Mouse (Mus musculus) kidney, postnatal 4 days (tissue): ENCODE results near the gene Gm10639.
"Not testable (repeated sequence)": the region's sequence is repeated elsewhere in the genome, so short reads cannot be mapped to it uniquely, and the experiment has no call there.

Experiments
- DNase-seq, 2 experiments: peaks; one replicate each; pipeline ENCODE4 v3.0.0; 2021; ENCODE audit warnings: mixed read lengths in 2 of 2

The Gm10639 gene

DNA sequence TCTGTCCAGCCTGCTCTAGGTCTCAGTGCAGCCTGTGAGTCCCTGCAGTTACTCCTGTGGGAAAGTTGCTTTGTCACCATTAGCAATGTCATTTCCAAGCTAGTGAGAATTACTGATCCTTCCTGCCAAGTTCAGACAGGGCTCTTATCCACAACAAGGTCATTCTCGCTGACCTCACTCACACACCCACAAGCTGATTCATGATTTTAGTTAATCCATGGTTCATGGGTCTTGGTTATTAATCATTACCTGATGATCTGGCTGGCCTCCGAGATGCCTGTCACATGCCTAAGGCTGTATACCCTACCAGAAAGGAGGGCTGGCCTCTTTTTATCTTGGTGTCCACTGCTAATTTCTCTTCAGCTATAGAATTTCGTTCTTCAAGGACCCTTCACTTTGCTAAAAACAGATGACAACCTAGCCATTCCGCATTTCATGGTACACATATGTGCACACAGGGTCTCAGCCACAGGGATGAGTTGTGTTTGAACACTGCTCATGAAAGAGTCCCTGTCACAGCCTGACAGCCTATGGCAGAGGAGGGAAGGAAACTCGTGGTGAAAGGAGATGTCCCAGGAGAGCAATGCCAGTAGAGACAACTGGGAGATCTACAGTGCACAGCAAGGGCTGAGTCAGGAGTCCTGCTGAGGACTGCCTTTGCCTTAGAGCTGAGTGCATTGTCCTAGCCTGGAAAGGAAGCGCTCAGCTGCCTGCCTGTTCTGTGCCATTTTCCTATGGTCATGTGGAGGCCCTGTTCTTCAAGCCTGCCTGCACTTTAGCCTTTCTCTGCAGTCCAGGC is 58.7 kb downstream of the Gm10639 start:
- peak; percentile 41 to 56 for DNase-seq

GRCm38 (mm10) chr9:78349141-78349540 is 59.4 kb downstream of the Gm10639 start:
- not testable (repeated sequence) for DNase-seq

- DNase-seq, result not testable (repeated sequence)
Measured at GRCm38 (mm10) chr9:78350007-78350406, 60.3 kb downstream of the Gm10639 start.

DNA sequence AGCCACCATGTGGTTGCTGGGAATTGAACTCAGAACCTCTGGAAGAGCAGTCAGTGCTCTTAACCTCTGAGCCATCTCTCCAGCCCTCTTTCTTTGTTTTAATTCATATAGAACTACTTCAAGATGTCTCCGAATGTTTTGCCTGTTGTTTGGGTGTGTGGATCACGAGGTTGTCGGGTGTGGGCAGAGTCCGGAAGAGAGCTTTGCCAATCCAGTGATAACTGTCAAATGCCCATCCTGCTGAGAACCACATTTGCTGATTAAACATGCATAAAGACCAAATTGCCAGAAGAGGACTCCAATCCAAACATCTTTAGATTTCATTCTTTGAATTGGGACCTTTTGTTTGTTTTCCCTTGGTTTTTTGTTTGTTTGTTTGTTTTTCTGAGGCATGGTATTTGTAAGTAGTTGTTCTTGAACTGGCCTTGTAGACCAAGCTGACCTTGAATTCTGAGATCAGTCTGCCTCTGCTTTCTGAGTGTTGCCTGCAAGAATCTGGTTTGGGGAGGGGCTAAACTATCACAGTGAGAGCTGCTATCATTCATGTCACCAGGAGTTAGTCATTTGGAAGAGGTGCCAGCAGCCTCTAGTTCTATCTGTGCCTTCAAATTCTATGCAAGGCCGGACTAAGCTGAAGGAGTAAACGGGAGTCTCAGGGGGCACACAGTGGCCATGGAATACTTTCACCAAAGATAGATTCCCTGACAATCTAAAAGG is 61.9 kb downstream of the Gm10639 start:
- no peak for DNase-seq
